Mouse (Mus musculus) myocyte (in vitro differentiated cells): ENCODE measurements around the gene Acbd6. TPM values are rescaled to one million over a fixed set of nuclear protein-coding genes. Genes with fewer than 3 reads are reported as not detected.

ENCODE experiments used
- H3K27me3 ChIP-seq: one replicate; pipeline ENCODE4 v1.6.1; 2011; ENCODE audit not compliant: control insufficient read depth, insufficient read depth, insufficient read length
- H3K36me3 ChIP-seq: one replicate; pipeline ENCODE4 v1.6.1; 2011; ENCODE audit not compliant: control insufficient read depth, insufficient read depth
- H3K4me2 ChIP-seq: one replicate; pipeline ENCODE4 v1.6.1; 2011; ENCODE audit warnings: low read depth, control low read depth
- H3K4me3 ChIP-seq: one replicate; pipeline ENCODE4 v1.5.1; 2011; ENCODE audit warnings: mild to moderate bottlenecking, control low read depth, moderate library complexity
- H3K79me2 ChIP-seq: one replicate; pipeline ENCODE4 v1.6.1; 2011; ENCODE audit not compliant: control insufficient read depth, insufficient read depth
- H3ac ChIP-seq: one replicate; pipeline ENCODE4 v1.6.1; 2011; ENCODE audit not compliant: control insufficient read depth, insufficient read length
- CEBPB ChIP-seq: IDR thresholded peaks from 2 replicates; pipeline ENCODE4 v1.6.1; 2011; ENCODE audit warnings: mild to moderate bottlenecking, moderate library complexity; ENCODE audit not compliant: poor library complexity, insufficient read depth, severe bottlenecking
- E2F4 ChIP-seq: IDR thresholded peaks from one replicate; pipeline ENCODE4 v1.6.1; 2011; ENCODE audit warnings: mild to moderate bottlenecking, control low read depth, moderate library complexity; ENCODE audit not compliant: insufficient read depth
- MAX ChIP-seq: IDR thresholded peaks from one replicate; pipeline ENCODE4 v1.6.1; 2011; ENCODE audit warnings: low read depth, mild to moderate bottlenecking, control low read depth
- MYOD1 ChIP-seq, 3 experiments: IDR thresholded peaks; one replicate each; pipeline ENCODE4 v1.6.1; 2011; ENCODE audit warnings: control low read depth in 2 of 3, low read depth in 2 of 3, mild to moderate bottlenecking in 2 of 3, moderate library complexity in 1 of 3; ENCODE audit not compliant: insufficient read length in 2 of 3, control insufficient read depth in 1 of 3
- MYOG ChIP-seq, 3 experiments: IDR thresholded peaks; one replicate each; pipeline ENCODE4 v1.6.1; 2011; ENCODE audit warnings: control low read depth in 2 of 3, low read depth in 2 of 3, mild to moderate bottlenecking in 2 of 3; ENCODE audit not compliant: insufficient read length in 2 of 3, control insufficient read depth in 1 of 3, insufficient read depth in 1 of 3
- POLR2A ChIP-seq: IDR thresholded peaks from one replicate; pipeline ENCODE4 v1.6.1; 2011; ENCODE audit warnings: low read depth, mild to moderate bottlenecking, control low read depth, moderate library complexity; ENCODE audit not compliant: insufficient read length
- POLR2AphosphoS2 ChIP-seq: IDR thresholded peaks from one replicate; pipeline ENCODE4 v1.6.1; 2011; ENCODE audit warnings: low read depth, control low read depth; ENCODE audit not compliant: insufficient read length
- REST ChIP-seq: IDR thresholded peaks from one replicate; pipeline ENCODE4 v1.6.1; 2011; ENCODE audit warnings: mild to moderate bottlenecking, control low read depth, moderate library complexity; ENCODE audit not compliant: insufficient read depth, insufficient read length
- SRF ChIP-seq: IDR thresholded peaks from one replicate; pipeline ENCODE4 v1.6.1; 2011; ENCODE audit warnings: low read depth; ENCODE audit not compliant: control insufficient read depth, insufficient read length
- TCF12 ChIP-seq: IDR thresholded peaks from one replicate; pipeline ENCODE4 v1.6.1; 2011; ENCODE audit warnings: mild to moderate bottlenecking, control low read depth; ENCODE audit not compliant: poor library complexity, insufficient read depth, severe bottlenecking
- TCF3 ChIP-seq: IDR thresholded peaks from one replicate; pipeline ENCODE4 v1.6.1; 2011; ENCODE audit warnings: low read depth, control low read depth; ENCODE audit not compliant: insufficient read length
- USF1 ChIP-seq: IDR thresholded peaks from one replicate; pipeline ENCODE4 v1.6.1; 2011; ENCODE audit warnings: low read depth, mild to moderate bottlenecking, control low read depth, moderate library complexity
- polyA plus RNA-seq: library from polyadenylated mRNA; unstranded; fragments of >200 nt; fragmentation: generic; extraction: Trizol; gene quantifications from one replicate; pipeline ENCODE4 v1.2.1, GENCODE M21; 2012; ENCODE audit warnings: missing spikeins

Gene Acbd6
- polyA plus RNA-seq, 1 experiment: 124 TPM

DNA sequence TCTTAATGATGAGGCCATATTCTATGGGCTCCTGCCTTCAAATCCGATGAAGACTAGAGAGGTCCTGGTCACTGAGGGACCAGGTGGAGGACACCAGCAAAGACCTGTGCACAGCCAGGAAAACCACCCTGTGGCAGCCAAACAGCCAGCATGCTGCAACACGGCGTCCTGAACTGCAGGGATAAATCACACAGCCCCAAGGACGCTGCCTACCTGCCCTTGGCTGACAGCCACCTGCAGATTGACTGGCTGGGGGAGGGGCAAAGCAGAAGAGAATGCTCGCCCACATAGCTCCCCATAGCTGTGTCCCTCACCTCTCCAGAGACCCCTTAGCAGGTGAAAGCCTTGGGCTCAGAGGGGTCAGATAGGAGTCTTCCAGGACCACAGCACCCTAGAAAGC lies 162.1 kb downstream of the Acbd6 start:
- Histone ChIP-seq H3K36me3 (no peaks in the 10 kb centered on the region), H3ac (no peak overlapping the region), H3K4me3 (no peak overlapping the region), H3K4me2 (no peak overlapping the region), H3K27me3 (peaks cover 18% of the 10 kb centered on the region), H3K79me2 (no peaks in the 10 kb centered on the region)
- TF ChIP-seq REST (no peak), MAX (no peak), POLR2A (no peak), CEBPB (no peak), SRF (no peak), POLR2AphosphoS2 (no peak), MYOG (IDR thresholded peaks at IDR 0.05; ENCODE audit: control insufficient read depth in 1 of 3, insufficient read depth in 1 of 3, insufficient read length in 2 of 3, low read depth in 2 of 3) (no peak), MYOD1 (IDR thresholded peaks at IDR 0.05; ENCODE audit: control insufficient read depth in 1 of 3, insufficient read length in 2 of 3, low read depth in 2 of 3) (no peak), TCF12 (no peak), TCF3 (no peak), E2F4 (no peak), USF1 (no peak)

DNA sequence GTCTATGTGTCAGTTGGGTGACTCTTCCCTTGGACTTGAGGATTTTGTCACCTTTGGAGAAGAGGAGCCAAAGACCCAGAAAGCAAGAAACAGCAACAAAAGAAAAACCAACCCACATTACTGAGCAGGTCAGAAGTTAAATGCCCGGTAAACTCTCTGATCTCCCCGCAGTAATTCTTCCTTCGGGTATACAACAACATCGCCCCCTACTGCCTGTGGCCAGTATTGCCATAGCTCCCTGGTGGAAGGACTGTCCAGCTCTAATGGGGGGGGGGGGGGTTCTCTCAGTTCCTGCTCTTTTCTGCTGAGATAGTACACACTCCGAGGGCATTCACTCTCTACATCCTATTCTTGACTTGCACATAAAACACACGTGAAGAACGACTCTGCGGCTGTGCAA lies 163.5 kb downstream of the Acbd6 start:
- no peaks in the 10 kb centered on the region for H3K36me3 ChIP-seq
- H3K4me3 ChIP-seq: no peak overlapping the region
- TF ChIP-seq USF1: no peak
- no peak for TF ChIP-seq MYOD1 (IDR thresholded peaks at IDR 0.05; ENCODE audit: control insufficient read depth in 1 of 3, insufficient read length in 2 of 3, low read depth in 2 of 3)
- no peak for TF ChIP-seq MAX
- no peak for TF ChIP-seq E2F4
- no peak for TF ChIP-seq CEBPB
- TF ChIP-seq REST: no peak
- no peak overlapping the region for H3K4me2 ChIP-seq
- no peaks in the 10 kb centered on the region for H3K79me2 ChIP-seq
- H3K27me3 ChIP-seq: peaks cover 18% of the 10 kb centered on the region
- no peak overlapping the region for H3ac ChIP-seq

DNA sequence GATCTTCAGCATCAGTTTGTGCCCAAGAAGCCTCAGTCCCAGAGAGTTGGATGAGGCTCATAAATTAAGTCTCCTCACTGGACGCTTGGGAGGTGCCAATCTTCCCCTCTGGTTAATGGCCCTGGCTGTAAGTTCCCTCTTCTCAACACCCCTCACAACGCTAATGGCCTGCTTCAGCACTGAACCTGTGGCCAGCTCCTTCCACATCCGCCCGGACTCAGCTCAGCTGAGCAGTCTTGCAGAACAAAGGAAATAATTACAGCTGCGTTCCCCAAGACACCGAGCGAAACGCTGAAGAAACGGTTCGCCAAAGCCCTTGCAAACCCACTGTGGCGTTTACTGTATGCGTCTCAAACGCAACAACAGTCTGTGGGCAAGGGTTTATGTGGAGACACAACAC lies 164.3 kb downstream of the Acbd6 start:
- Histone ChIP-seq H3ac (no peak overlapping the region), H3K79me2 (no peaks in the 10 kb centered on the region), H3K4me3 (no peak overlapping the region), H3K27me3 (peaks cover 18% of the 10 kb centered on the region), H3K4me2 (no peak overlapping the region), H3K36me3 (no peaks in the 10 kb centered on the region)
- no peak for TF ChIP-seq POLR2A
- TF ChIP-seq E2F4: no peak
- no peak for TF ChIP-seq USF1
- peak; percentile 70 for TF ChIP-seq REST

DNA sequence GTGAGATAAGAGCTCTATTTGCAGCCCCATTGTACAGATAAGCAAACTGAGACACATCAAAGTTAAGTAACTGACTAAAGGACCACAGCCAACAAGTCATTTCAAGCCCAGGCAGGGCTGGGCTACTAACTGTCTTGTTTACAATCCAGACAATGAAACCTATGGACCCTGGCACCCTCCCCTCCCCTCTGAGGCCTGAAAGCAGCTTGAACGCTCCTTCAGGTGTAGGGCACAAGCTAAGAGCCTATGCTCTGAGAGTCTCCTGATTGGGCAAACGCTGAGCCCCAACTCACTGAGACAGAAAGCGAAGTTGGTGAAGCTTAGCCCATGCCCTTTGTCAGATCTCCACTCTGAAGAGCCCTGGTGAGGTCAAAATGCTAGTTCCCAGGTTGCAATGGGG lies 166.4 kb downstream of the Acbd6 start:
- Histone ChIP-seq H3K79me2 (no peaks in the 10 kb centered on the region), H3K27me3 (peaks cover 22% of the 10 kb centered on the region), H3K36me3 (no peaks in the 10 kb centered on the region), H3K4me2 (no peak overlapping the region), H3K4me3 (no peak overlapping the region), H3ac (no peak overlapping the region)
- TF ChIP-seq TCF12: no peak
- no peak for TF ChIP-seq MYOD1 (IDR thresholded peaks at IDR 0.05; ENCODE audit: control insufficient read depth in 1 of 3, insufficient read length in 2 of 3, low read depth in 2 of 3)
- TF ChIP-seq POLR2A: no peak
- no peak for TF ChIP-seq USF1
- no peak for TF ChIP-seq REST

DNA sequence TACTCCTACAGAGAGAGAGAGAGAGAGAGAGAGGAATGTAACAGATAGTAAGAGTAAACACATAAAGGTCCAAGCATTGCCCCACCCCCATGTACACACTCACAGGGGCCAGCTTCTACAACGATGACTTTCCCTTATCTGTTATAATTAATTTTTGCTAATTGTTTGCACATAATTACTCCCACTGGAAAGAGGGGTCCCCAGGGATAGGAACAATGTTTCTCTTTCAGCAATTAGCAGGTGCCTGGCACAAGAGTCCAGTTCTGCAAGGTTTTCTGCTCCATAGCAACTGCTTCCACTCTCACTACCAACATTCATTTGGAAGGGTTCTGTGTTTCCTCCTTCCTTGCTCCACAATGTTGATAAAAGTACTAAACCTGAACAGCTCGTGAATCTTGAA lies 168.0 kb downstream of the Acbd6 start:
- no peaks in the 10 kb centered on the region for H3K36me3 ChIP-seq
- H3K79me2 ChIP-seq: no peaks in the 10 kb centered on the region
- H3K27me3 ChIP-seq: peaks cover 24% of the 10 kb centered on the region
- H3K4me3 ChIP-seq: no peak overlapping the region
- H3ac ChIP-seq: no peak overlapping the region
- no peak overlapping the region for H3K4me2 ChIP-seq
- no peak for TF ChIP-seq TCF12
- TF ChIP-seq POLR2A: no peak
- TF ChIP-seq TCF3: no peak
- TF ChIP-seq POLR2AphosphoS2: no peak
- no peak for TF ChIP-seq MAX
- TF ChIP-seq E2F4: no peak
- TF ChIP-seq USF1: no peak
- no peak for TF ChIP-seq SRF
- TF ChIP-seq MYOD1 (IDR thresholded peaks at IDR 0.05; ENCODE audit: control insufficient read depth in 1 of 3, insufficient read length in 2 of 3, low read depth in 2 of 3): no peak
- no peak for TF ChIP-seq CEBPB
- TF ChIP-seq REST: no peak
- no peak for TF ChIP-seq MYOG (IDR thresholded peaks at IDR 0.05; ENCODE audit: control insufficient read depth in 1 of 3, insufficient read depth in 1 of 3, insufficient read length in 2 of 3, low read depth in 2 of 3)
